Mouse (Mus musculus): ENCODE results near the gene Slc39a13. TPM values are rescaled to one million over a fixed set of nuclear protein-coding genes. Genes with fewer than 3 reads are reported as not detected.

Gene Slc39a13
- polyA plus RNA-seq, 1 experiment from 2014 or later = 19.1 TPM

- Histone ChIP-seq H3K4me3 (ENCODE audit: low read depth, low read length) (no peak overlapping the region), H3K9me3 (ENCODE audit: control insufficient read depth, low read length) (no peaks in the 10 kb centered on the region), H3K27ac (replicated peaks) (no peak overlapping the region), H3K27me3 (ENCODE audit: control insufficient read depth, insufficient read depth, low read length) (no peaks in the 10 kb centered on the region), H3K36me3 (ENCODE audit: control insufficient read depth, insufficient read depth, low read length) (peaks cover 39% of the 10 kb centered on the region), H3K4me2 (replicated peaks; ENCODE audit: low read depth) (no peak overlapping the region), H3K9ac (ENCODE audit: low read length) (no peak overlapping the region), H3K4me1 (replicated peaks; ENCODE audit: control insufficient read depth, insufficient read depth) (0 out of 2 replicates have a peak, but pooled peaks cover 5% of the 10 kb centered on the region)
- WGBS = 97% methylated on average over 2 of the region's 2 CpGs
- no peak for DNase-seq (ENCODE audit: low spot score)
- no peak for ATAC-seq (ENCODE audit: low FRiP score, low TSS enrichment)
- TF ChIP-seq CTCF (IDR thresholded peaks at IDR 0.05; ENCODE audit: low read depth) (no peak), EP300 (optimal IDR thresholded peaks at IDR 0.05) (no peak)
Measured at GRCm38 (mm10) chr2:91059376-91059775, 10.8 kb downstream of the Slc39a13 start.

GRCm38 (mm10) chr2:91058435-91058834 lies 11.8 kb downstream of the Slc39a13 start:
- 93% methylated on average over 5 of the region's 5 CpGs for WGBS
- no peak for TF ChIP-seq CTCF (IDR thresholded peaks at IDR 0.05; ENCODE audit: low read depth)
- no peak for TF ChIP-seq EP300 (optimal IDR thresholded peaks at IDR 0.05)

GRCm38 (mm10) chr2:91053934-91054382 lies 16.3 kb downstream of the Slc39a13 start, which contains the start of gene Psmc3:
Gene Psmc3 (plus strand): TSS chr2:91054009.
- ATAC-seq (ENCODE audit: low FRiP score, low TSS enrichment) = peak; percentile 98
- 0 out of 2 replicates have a peak, but pooled peaks cover 5% of the 10 kb centered on the region for H3K4me1 ChIP-seq (replicated peaks; ENCODE audit: control insufficient read depth, insufficient read depth)
- under 1% methylated on average over 40 of the region's 40 CpGs for WGBS
- peak within 1 kb of the TSS; percentile 89 for H3K27ac ChIP-seq (replicated peaks)
- H3K4me2 ChIP-seq (replicated peaks; ENCODE audit: low read depth) = peak within 1 kb of the TSS; percentile 81
- H3K27me3 ChIP-seq (ENCODE audit: control insufficient read depth, insufficient read depth, low read length) = no peaks in the 10 kb centered on the region
- H3K36me3 ChIP-seq (ENCODE audit: control insufficient read depth, insufficient read depth, low read length) = peaks cover 19% of the 10 kb centered on the region
- H3K9me3 ChIP-seq (ENCODE audit: control insufficient read depth, low read length) = no peaks in the 10 kb centered on the region
- TF ChIP-seq EP300 (optimal IDR thresholded peaks at IDR 0.05) = no peak
- no peak for TF ChIP-seq CTCF (IDR thresholded peaks at IDR 0.05; ENCODE audit: low read depth)
- peak; percentile 98 for DNase-seq (ENCODE audit: low spot score)
- peak within 1 kb of the TSS; percentile 83 for H3K4me3 ChIP-seq (ENCODE audit: low read depth, low read length)
- peak within 1 kb of the TSS; percentile 85 for H3K9ac ChIP-seq (ENCODE audit: low read length)

More at GRCm38 (mm10) chr2:91058435-91058834, 11.8 kb downstream of the Slc39a13 start:
- DNase-seq (ENCODE audit: low spot score) (no peak), ATAC-seq (ENCODE audit: low FRiP score, low TSS enrichment) (no peak)
- Histone ChIP-seq H3K9me3 (ENCODE audit: control insufficient read depth, low read length) (no peaks in the 10 kb centered on the region), H3K27ac (replicated peaks) (no peak overlapping the region), H3K9ac (ENCODE audit: low read length) (no peak overlapping the region), H3K4me2 (replicated peaks; ENCODE audit: low read depth) (no peak overlapping the region), H3K4me1 (replicated peaks; ENCODE audit: control insufficient read depth, insufficient read depth) (0 out of 2 replicates have a peak, but pooled peaks cover 5% of the 10 kb centered on the region), H3K36me3 (ENCODE audit: control insufficient read depth, insufficient read depth, low read length) (peaks cover 35% of the 10 kb centered on the region), H3K4me3 (ENCODE audit: low read depth, low read length) (no peak overlapping the region), H3K27me3 (ENCODE audit: control insufficient read depth, insufficient read depth, low read length) (no peaks in the 10 kb centered on the region)

- Histone ChIP-seq H3K9ac (ENCODE audit: low read length) (peak overlapping the region; percentile 85; the same call in 1 of the 2 replicates), H3K9me3 (ENCODE audit: control insufficient read depth, low read length) (no peaks in the 10 kb centered on the region), H3K4me3 (ENCODE audit: low read depth, low read length) (peak overlapping the region; percentile 83), H3K4me2 (replicated peaks; ENCODE audit: low read depth) (peak overlapping the region; percentile 81), H3K4me1 (replicated peaks; ENCODE audit: control insufficient read depth, insufficient read depth) (0 out of 2 replicates have a peak, but pooled peaks cover 5% of the 10 kb centered on the region), H3K36me3 (ENCODE audit: control insufficient read depth, insufficient read depth, low read length) (peaks cover 17% of the 10 kb centered on the region), H3K27ac (replicated peaks) (no peak overlapping the region; the same call in 1 of the 2 replicates), H3K27me3 (ENCODE audit: control insufficient read depth, insufficient read depth, low read length) (no peaks in the 10 kb centered on the region)
- TF ChIP-seq CTCF (IDR thresholded peaks at IDR 0.05; ENCODE audit: low read depth) (no peak), EP300 (optimal IDR thresholded peaks at IDR 0.05) (no peak)
- ATAC-seq (ENCODE audit: low FRiP score, low TSS enrichment) = no peak; the same call in 1 of the 2 replicates
- 2% methylated on average over 6 of the region's 6 CpGs for WGBS
- DNase-seq (ENCODE audit: low spot score) = no peak
Measured at GRCm38 (mm10) chr2:91053181-91053933, 16.9 kb downstream of the Slc39a13 start.

GRCm38 (mm10) chr2:91052752-91053151 lies 17.5 kb downstream of the Slc39a13 start:
- DNase-seq (ENCODE audit: low spot score) = no peak
- H3K4me2 ChIP-seq (replicated peaks; ENCODE audit: low read depth) = no peak overlapping the region
- ATAC-seq (ENCODE audit: low FRiP score, low TSS enrichment) = no peak
- H3K9ac ChIP-seq (ENCODE audit: low read length) = no peak overlapping the region
- peaks cover 17% of the 10 kb centered on the region for H3K36me3 ChIP-seq (ENCODE audit: control insufficient read depth, insufficient read depth, low read length)
- H3K27me3 ChIP-seq (ENCODE audit: control insufficient read depth, insufficient read depth, low read length) = no peaks in the 10 kb centered on the region
- no peaks in the 10 kb centered on the region for H3K9me3 ChIP-seq (ENCODE audit: control insufficient read depth, low read length)
- no peak overlapping the region for H3K4me3 ChIP-seq (ENCODE audit: low read depth, low read length)
- peak; percentile 47 for TF ChIP-seq CTCF (IDR thresholded peaks at IDR 0.05; ENCODE audit: low read depth)
- TF ChIP-seq EP300 (optimal IDR thresholded peaks at IDR 0.05) = no peak
- WGBS = 45% methylated on average over 2 of the region's 2 CpGs
- H3K27ac ChIP-seq (replicated peaks) = no peak overlapping the region
- H3K4me1 ChIP-seq (replicated peaks; ENCODE audit: control insufficient read depth, insufficient read depth) = 0 out of 2 replicates have a peak, but pooled peaks cover 5% of the 10 kb centered on the region

- Histone ChIP-seq H3K27ac (replicated peaks) (no peak overlapping the region), H3K4me3 (ENCODE audit: low read depth, low read length) (no peak overlapping the region), H3K4me1 (replicated peaks; ENCODE audit: control insufficient read depth, insufficient read depth) (0 out of 2 replicates have a peak, but pooled peaks cover 5% of the 10 kb centered on the region), H3K9ac (ENCODE audit: low read length) (no peak overlapping the region), H3K36me3 (ENCODE audit: control insufficient read depth, insufficient read depth, low read length) (peaks cover 11% of the 10 kb centered on the region), H3K9me3 (ENCODE audit: control insufficient read depth, low read length) (no peaks in the 10 kb centered on the region), H3K27me3 (ENCODE audit: control insufficient read depth, insufficient read depth, low read length) (no peaks in the 10 kb centered on the region), H3K4me2 (replicated peaks; ENCODE audit: low read depth) (no peak overlapping the region)
- no peak for ATAC-seq (ENCODE audit: low FRiP score, low TSS enrichment)
- TF ChIP-seq CTCF (IDR thresholded peaks at IDR 0.05; ENCODE audit: low read depth) (no peak), EP300 (optimal IDR thresholded peaks at IDR 0.05) (no peak)
- 75% methylated on average over 3 of the region's 3 CpGs for WGBS
- DNase-seq (ENCODE audit: low spot score) = no peak
Measured at GRCm38 (mm10) chr2:91051917-91052316, 18.3 kb downstream of the Slc39a13 start.
